Mouse (Mus musculus) lung, postnatal 0 days (tissue): ENCODE measurements at regions not wholly inside any gene's neighbourhood (a gene's known extent, or its start where the extent isn't known, plus 50 kb on each side); places are given as distances from the start of the nearest gene placed in this dataset.

Experiments used
- CTCF ChIP-seq: IDR thresholded peaks from 2 replicates; pipeline ENCODE4 v1.5.1; 2016; ENCODE audit warnings: antibody characterized with exemption, mild to moderate bottlenecking
- EP300 ChIP-seq: IDR thresholded peaks from 2 replicates; pipeline ENCODE4 v1.6.1; 2016; ENCODE audit warnings: antibody characterized with exemption, mild to moderate bottlenecking, control low read depth

- TF ChIP-seq CTCF, result no peak
- TF ChIP-seq EP300, result no peak
Observed at GRCm38 (mm10) chr13:26037699-26038098, 732.3 kb downstream of the Hdgfl1 start.
